Mouse (Mus musculus) lung, adult 2 months (tissue): ENCODE results near the gene Olfr430.

ENCODE experiments used
- CTCF ChIP-seq: fragments of 200-500 bp; IDR thresholded peaks from 2 replicates; pipeline ENCODE4 v1.5.1; 2011; ENCODE audit warnings: mild to moderate bottlenecking, low read length, control low read depth; ENCODE audit not compliant: insufficient read depth
- POLR2A ChIP-seq: fragments of 200-500 bp; IDR thresholded peaks from 2 replicates; pipeline ENCODE4 v1.6.1; 2011; ENCODE audit warnings: low read depth, mild to moderate bottlenecking, control low read depth, low read length, borderline replicate concordance; ENCODE audit errors: extremely low read depth

DNA sequence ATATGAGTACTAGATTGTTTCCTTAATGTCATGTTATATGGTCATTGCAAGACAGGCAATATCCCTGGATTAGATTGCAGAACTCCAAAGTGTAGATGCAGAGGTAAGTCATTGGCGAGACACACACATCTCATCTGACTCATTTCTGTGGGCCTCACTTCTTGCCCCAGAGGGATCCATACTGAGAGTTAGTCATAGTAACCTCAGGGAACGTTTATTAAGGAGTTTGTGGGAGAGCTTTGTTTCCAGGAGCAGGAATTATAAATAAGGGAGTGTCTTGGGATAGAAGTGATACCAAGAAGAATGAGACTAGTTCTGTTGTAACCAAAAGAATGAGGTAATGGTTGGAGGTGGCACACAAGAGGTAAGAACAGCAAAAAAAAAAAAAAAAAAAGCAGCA lies 17.5 kb upstream of the Olfr430 start, which contains the start of gene Olfr432:
- no peak for TF ChIP-seq CTCF
- TF ChIP-seq POLR2A = no peak
